Mouse (Mus musculus): ENCODE measurements at regions not wholly inside any gene's neighbourhood (a gene's known extent, or its start where the extent isn't known, plus 50 kb on each side); places are given as distances from the start of the nearest gene placed in this dataset.

DNA sequence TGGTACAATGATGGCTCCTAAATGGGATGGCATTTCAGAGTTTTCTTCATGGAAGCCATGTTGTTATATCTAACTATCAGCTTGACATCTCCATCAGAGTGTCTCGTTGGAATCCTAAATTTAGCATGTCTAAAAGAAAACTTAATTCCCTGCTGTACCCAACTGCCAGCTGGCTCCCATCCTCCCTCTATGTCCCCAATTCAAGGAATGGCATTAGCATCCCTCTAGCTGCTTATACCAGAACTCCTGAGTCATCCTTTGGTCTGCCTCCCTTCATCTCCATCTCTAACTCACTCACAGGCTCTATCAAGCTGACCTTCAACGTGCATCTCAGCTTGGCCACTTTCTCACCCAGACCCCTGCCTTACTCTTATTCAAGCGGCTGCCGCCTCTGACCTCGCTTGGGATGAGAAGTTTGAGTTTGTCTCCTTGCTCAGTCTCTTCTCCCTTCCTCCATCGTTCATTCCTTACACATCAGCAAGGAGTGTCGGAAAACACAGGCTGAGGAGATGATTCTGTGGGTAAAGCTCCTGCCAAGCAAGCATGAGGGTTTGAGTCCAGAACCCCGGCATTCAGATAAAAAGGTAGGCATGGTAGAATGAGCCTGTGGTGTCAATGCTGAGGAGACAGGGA is 88.9 kb downstream of the Emp1 start:
- no peak overlapping the region for H3K27ac ChIP-seq (ENCODE audit: low read depth, low read length)
- 83% methylated on average over 8 of the region's 8 CpGs for WGBS (ENCODE audit: insufficient replicate concordance)

GRCm38 (mm10) chr6:135453041-135453440 is 90.7 kb downstream of the Emp1 start:
- WGBS (ENCODE audit: insufficient replicate concordance): 92% methylated on average over 3 of the region's 3 CpGs
- Histone ChIP-seq H3K4me1 (ENCODE audit: control insufficient read depth, insufficient read depth, low read length) (no peaks in the 10 kb centered on the region), H3K4me2 (no peak overlapping the region), H3K36me3 (ENCODE audit: control insufficient read depth, insufficient read depth, low read length) (no peaks in the 10 kb centered on the region), H3K9me3 (replicated peaks; ENCODE audit: control insufficient read depth, low read length) (no peaks in the 10 kb centered on the region), H3K4me3 (ENCODE audit: low read depth, low read length) (no peak overlapping the region), H3K9ac (ENCODE audit: low read depth, low read length) (no peak overlapping the region), H3K27me3 (ENCODE audit: control insufficient read depth, insufficient read depth, low read length) (no peaks in the 10 kb centered on the region), H3K27ac (ENCODE audit: low read depth, low read length) (no peak overlapping the region)
- ATAC-seq (replicated peaks; ENCODE audit: insufficient number of reproducible peaks, low FRiP score, low TSS enrichment): no peak

More for the DNA sequence above, 88.9 kb downstream of the Emp1 start:
- Histone ChIP-seq H3K4me2 (no peak overlapping the region), H3K36me3 (ENCODE audit: control insufficient read depth, insufficient read depth, low read length) (no peaks in the 10 kb centered on the region), H3K9ac (ENCODE audit: low read depth, low read length) (no peak overlapping the region), H3K4me1 (ENCODE audit: control insufficient read depth, insufficient read depth, low read length) (no peaks in the 10 kb centered on the region), H3K9me3 (replicated peaks; ENCODE audit: control insufficient read depth, low read length) (no peaks in the 10 kb centered on the region), H3K4me3 (ENCODE audit: low read depth, low read length) (no peak overlapping the region), H3K27me3 (ENCODE audit: control insufficient read depth, insufficient read depth, low read length) (no peaks in the 10 kb centered on the region)
- no peak for ATAC-seq (replicated peaks; ENCODE audit: insufficient number of reproducible peaks, low FRiP score, low TSS enrichment)

DNA sequence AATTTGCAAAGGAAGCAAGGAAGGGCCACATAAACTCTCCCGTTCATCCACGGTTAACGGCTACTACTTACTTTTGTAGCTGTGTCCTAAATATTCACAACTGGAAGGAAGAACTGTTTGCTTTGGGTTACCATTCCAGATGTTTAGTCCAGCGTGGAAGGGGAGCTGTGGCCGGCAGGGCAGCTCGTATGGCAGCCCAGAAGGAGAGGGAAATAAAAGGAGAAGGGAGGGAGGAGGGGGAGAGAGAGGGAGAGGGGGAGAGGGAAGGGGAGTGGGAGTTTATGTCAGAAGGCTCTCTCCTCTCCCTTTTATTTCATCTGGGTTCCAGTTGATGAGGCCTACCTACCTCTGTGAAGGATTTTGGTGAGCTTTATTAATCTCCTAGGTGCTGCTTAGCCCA is 110.2 kb downstream of the Emp1 start:
- Histone ChIP-seq H3K36me3 (ENCODE audit: control insufficient read depth, insufficient read depth, low read length) (no peaks in the 10 kb centered on the region), H3K4me3 (ENCODE audit: low read depth, low read length) (no peak overlapping the region), H3K9ac (ENCODE audit: low read depth, low read length) (no peak overlapping the region), H3K27ac (ENCODE audit: low read depth, low read length) (no peak overlapping the region), H3K4me2 (no peak overlapping the region), H3K4me1 (ENCODE audit: control insufficient read depth, insufficient read depth, low read length) (no peaks in the 10 kb centered on the region), H3K27me3 (ENCODE audit: control insufficient read depth, insufficient read depth, low read length) (no peaks in the 10 kb centered on the region), H3K9me3 (replicated peaks; ENCODE audit: control insufficient read depth, low read length) (no peaks in the 10 kb centered on the region)
- ATAC-seq (replicated peaks; ENCODE audit: insufficient number of reproducible peaks, low FRiP score, low TSS enrichment): no peak
- WGBS (ENCODE audit: insufficient replicate concordance): 59% methylated on average over 6 of the region's 6 CpGs

- Histone ChIP-seq H3K4me1 (ENCODE audit: control insufficient read depth, insufficient read depth, low read length) (no peaks in the 10 kb centered on the region), H3K27me3 (ENCODE audit: control insufficient read depth, insufficient read depth, low read length) (no peaks in the 10 kb centered on the region), H3K4me2 (no peak overlapping the region), H3K27ac (ENCODE audit: low read depth, low read length) (no peak overlapping the region), H3K36me3 (ENCODE audit: control insufficient read depth, insufficient read depth, low read length) (no peaks in the 10 kb centered on the region), H3K9ac (ENCODE audit: low read depth, low read length) (no peak overlapping the region), H3K9me3 (replicated peaks; ENCODE audit: control insufficient read depth, low read length) (no peaks in the 10 kb centered on the region), H3K4me3 (ENCODE audit: low read depth, low read length) (no peak overlapping the region)
- 81% methylated on average over 4 of the region's 4 CpGs for WGBS (ENCODE audit: insufficient replicate concordance)
- no peak for ATAC-seq (replicated peaks; ENCODE audit: insufficient number of reproducible peaks, low FRiP score, low TSS enrichment)
Observed at GRCm38 (mm10) chr6:135473146-135473545, 110.8 kb downstream of the Emp1 start.

DNA sequence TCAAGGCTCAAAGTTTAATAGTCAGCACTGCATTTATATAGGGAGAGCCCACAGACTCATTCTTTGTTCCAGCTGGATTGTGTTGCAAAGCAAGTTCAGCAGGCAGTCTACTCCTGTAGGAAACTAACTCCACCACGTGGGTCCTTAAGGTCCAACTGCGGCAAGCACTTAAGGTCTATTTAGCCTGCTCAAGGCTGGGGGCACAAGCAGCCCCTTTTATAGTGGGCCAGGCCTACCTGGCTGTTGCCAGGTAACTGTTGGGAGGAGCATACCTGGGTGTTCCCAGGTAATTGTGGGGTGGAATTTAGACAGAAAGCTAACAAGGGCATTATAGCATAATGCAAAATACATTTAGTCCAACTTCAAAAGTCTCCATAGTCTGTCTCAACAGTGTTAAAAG is 126.5 kb downstream of the Emp1 start:
- ATAC-seq (replicated peaks; ENCODE audit: insufficient number of reproducible peaks, low FRiP score, low TSS enrichment): no peak
- H3K27ac ChIP-seq (ENCODE audit: low read depth, low read length): no peak overlapping the region
- no peak overlapping the region for H3K4me2 ChIP-seq
- no peaks in the 10 kb centered on the region for H3K36me3 ChIP-seq (ENCODE audit: control insufficient read depth, insufficient read depth, low read length)
- peaks cover 6% of the 10 kb centered on the region; the same call in 1 of the 2 replicates for H3K4me1 ChIP-seq (ENCODE audit: control insufficient read depth, insufficient read depth, low read length)
- no peaks in the 10 kb centered on the region for H3K27me3 ChIP-seq (ENCODE audit: control insufficient read depth, insufficient read depth, low read length)
- H3K9me3 ChIP-seq (replicated peaks; ENCODE audit: control insufficient read depth, low read length): no peaks in the 10 kb centered on the region
- 68% methylated on average over 2 of the region's 2 CpGs for WGBS (ENCODE audit: insufficient replicate concordance)
- no peak overlapping the region for H3K4me3 ChIP-seq (ENCODE audit: low read depth, low read length)
- no peak overlapping the region for H3K9ac ChIP-seq (ENCODE audit: low read depth, low read length)

DNA sequence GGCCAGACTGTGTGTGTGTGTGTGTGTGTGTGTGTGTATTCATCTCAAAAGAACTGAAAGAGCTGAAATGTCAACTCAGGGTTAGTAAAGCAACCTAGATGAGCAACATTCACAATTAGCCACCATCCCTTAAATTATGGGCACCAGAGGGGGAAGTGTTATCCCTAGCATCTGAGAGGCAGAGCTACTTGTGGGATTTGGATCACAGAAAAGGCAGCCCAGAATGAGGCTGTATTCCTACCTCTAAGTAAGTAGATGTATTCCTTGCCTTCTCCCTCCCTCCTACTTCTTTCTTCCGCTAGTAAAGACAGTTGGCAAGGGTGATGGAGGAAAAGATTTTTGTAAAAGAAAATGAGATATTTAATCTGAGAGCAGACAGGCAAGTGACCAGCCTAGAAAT is 131.6 kb downstream of the Emp1 start:
- Histone ChIP-seq H3K27ac (ENCODE audit: low read depth, low read length) (no peak overlapping the region), H3K9ac (ENCODE audit: low read depth, low read length) (no peak overlapping the region), H3K27me3 (ENCODE audit: control insufficient read depth, insufficient read depth, low read length) (no peaks in the 10 kb centered on the region), H3K9me3 (replicated peaks; ENCODE audit: control insufficient read depth, low read length) (peaks cover 4% of the 10 kb centered on the region; the same call in 1 of the 2 replicates), H3K4me3 (ENCODE audit: low read depth, low read length) (no peak overlapping the region), H3K36me3 (ENCODE audit: control insufficient read depth, insufficient read depth, low read length) (no peaks in the 10 kb centered on the region), H3K4me1 (ENCODE audit: control insufficient read depth, insufficient read depth, low read length) (no peaks in the 10 kb centered on the region), H3K4me2 (no peak overlapping the region)
- ATAC-seq (replicated peaks; ENCODE audit: insufficient number of reproducible peaks, low FRiP score, low TSS enrichment): no peak
- WGBS (ENCODE audit: insufficient replicate concordance): 80% methylated on average over 1 of the region's 1 CpGs

DNA sequence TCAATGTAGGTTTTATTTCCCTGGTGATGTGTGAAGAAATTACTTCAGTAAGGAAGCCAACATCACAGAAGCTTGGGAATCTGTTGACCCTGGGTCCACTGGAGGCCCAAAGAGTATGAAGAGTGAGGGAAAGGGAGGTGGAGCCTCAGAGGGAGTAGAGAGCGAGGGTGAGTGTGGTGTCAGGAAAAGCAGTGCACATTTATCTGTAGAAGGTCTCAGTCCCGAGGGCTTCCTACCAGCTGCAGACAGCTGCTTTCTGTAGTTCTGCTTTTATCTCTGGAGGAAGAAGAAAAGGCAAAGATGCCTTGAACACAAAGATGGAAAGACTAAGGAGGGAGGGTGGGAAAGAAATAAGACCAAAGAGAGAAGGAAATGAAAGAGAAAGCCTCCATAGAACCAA is 133.5 kb downstream of the Emp1 start:
- no peak for ATAC-seq (replicated peaks; ENCODE audit: insufficient number of reproducible peaks, low FRiP score, low TSS enrichment)

DNA sequence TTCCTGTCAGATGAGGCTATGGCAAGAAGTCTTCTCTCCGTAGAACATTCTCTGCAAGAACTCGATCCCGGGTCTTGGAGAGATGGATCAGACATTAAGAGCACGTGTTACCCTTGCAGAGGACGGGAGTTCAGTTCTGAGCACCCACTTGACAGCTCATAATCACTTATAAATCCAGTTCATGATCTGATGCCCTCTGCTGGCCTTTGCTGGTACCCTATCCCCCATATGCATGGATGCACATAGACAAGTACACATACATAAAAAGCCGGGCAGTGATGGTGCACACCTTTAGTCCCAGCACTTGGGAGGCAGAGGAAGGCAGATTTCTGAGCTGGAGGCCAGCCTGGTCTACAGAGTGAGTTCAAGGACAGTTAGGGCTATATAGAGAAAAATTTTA is 136.2 kb downstream of the Emp1 start:
- H3K4me2 ChIP-seq: no peak overlapping the region
- no peak for ATAC-seq (replicated peaks; ENCODE audit: insufficient number of reproducible peaks, low FRiP score, low TSS enrichment)
- WGBS (ENCODE audit: insufficient replicate concordance): 85% methylated on average over 6 of the region's 6 CpGs

More for the DNA sequence above, 133.5 kb downstream of the Emp1 start:
- no peak overlapping the region for H3K9ac ChIP-seq (ENCODE audit: low read depth, low read length)
- no peak overlapping the region for H3K4me2 ChIP-seq
- no peaks in the 10 kb centered on the region for H3K4me1 ChIP-seq (ENCODE audit: control insufficient read depth, insufficient read depth, low read length)
- WGBS (ENCODE audit: insufficient replicate concordance): 38% methylated on average over 2 of the region's 2 CpGs
- H3K36me3 ChIP-seq (ENCODE audit: control insufficient read depth, insufficient read depth, low read length): no peaks in the 10 kb centered on the region
- H3K27me3 ChIP-seq (ENCODE audit: control insufficient read depth, insufficient read depth, low read length): no peaks in the 10 kb centered on the region
- peaks cover 4% of the 10 kb centered on the region; the same call in 1 of the 2 replicates for H3K9me3 ChIP-seq (replicated peaks; ENCODE audit: control insufficient read depth, low read length)
- no peak overlapping the region for H3K27ac ChIP-seq (ENCODE audit: low read depth, low read length)
- no peak overlapping the region for H3K4me3 ChIP-seq (ENCODE audit: low read depth, low read length)

DNA sequence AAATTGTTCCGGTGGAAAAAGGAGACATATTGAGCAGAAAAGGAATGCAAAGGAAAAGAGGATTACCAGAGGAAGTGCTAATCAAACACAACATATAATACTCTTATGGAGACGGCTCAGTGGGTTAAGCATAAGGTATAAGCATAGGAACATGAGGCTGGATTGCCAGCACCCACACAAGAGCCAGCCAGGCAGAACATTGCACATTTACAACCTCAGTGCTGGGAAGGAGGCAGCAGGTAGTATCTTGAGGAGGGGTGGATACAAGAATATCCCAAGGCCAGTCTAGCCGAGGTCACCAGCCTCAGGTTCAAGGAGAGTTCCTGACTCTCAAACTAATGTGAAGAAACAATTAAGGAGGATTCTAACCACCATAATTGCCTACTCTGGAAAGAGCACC is 138.0 kb downstream of the Emp1 start:
- Histone ChIP-seq H3K4me2 (no peak overlapping the region), H3K4me3 (ENCODE audit: low read depth, low read length) (no peak overlapping the region), H3K9ac (ENCODE audit: low read depth, low read length) (no peak overlapping the region), H3K9me3 (replicated peaks; ENCODE audit: control insufficient read depth, low read length) (peaks cover 4% of the 10 kb centered on the region; the same call in 1 of the 2 replicates), H3K27me3 (ENCODE audit: control insufficient read depth, insufficient read depth, low read length) (no peaks in the 10 kb centered on the region), H3K27ac (ENCODE audit: low read depth, low read length) (no peak overlapping the region), H3K4me1 (ENCODE audit: control insufficient read depth, insufficient read depth, low read length) (no peaks in the 10 kb centered on the region), H3K36me3 (ENCODE audit: control insufficient read depth, insufficient read depth, low read length) (no peaks in the 10 kb centered on the region)
- 69% methylated on average over 3 of the region's 3 CpGs for WGBS (ENCODE audit: insufficient replicate concordance)
- no peak for ATAC-seq (replicated peaks; ENCODE audit: insufficient number of reproducible peaks, low FRiP score, low TSS enrichment)

More for the DNA sequence above, 136.2 kb downstream of the Emp1 start:
- no peaks in the 10 kb centered on the region for H3K4me1 ChIP-seq (ENCODE audit: control insufficient read depth, insufficient read depth, low read length)
- peaks cover 4% of the 10 kb centered on the region; the same call in 1 of the 2 replicates for H3K9me3 ChIP-seq (replicated peaks; ENCODE audit: control insufficient read depth, low read length)
- no peaks in the 10 kb centered on the region for H3K36me3 ChIP-seq (ENCODE audit: control insufficient read depth, insufficient read depth, low read length)
- no peak overlapping the region for H3K27ac ChIP-seq (ENCODE audit: low read depth, low read length)
- no peak overlapping the region for H3K4me3 ChIP-seq (ENCODE audit: low read depth, low read length)
- H3K9ac ChIP-seq (ENCODE audit: low read depth, low read length): no peak overlapping the region
- H3K27me3 ChIP-seq (ENCODE audit: control insufficient read depth, insufficient read depth, low read length): no peaks in the 10 kb centered on the region
